In the genomic region with DNA sequence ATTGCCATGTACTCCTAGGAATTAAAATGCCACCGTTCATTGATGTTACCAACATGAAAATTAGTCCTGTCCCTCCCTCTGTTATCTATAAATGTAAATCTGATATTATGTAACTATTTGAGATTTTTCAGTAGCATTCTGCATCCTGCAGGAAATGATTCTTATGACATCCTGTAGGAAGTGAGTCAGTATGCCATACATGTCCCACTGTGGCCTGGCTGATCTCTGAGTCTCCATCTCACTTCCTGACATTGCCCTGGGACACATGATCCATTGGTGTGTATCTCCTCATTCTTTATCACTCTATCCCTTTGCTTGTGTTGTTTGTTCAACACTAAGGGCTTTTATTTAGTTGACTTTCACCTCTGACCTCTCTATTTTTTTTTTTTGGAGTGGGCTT, we compare ENCODE assay signal across 27 mouse cellular contexts.
DNase-seq lines count a peak whose midpoint lies in the region; ATAC-seq and TF ChIP-seq lines count a peak whose summit lies in the region.
"Had no signal": no experiment of that assay in that cellular context is flagged by ENCODE, and none has a peak within 500 bp of the region (broad histone marks: within the 10 kb centered on the region; RNA-seq: fewer than 3 reads in every experiment).

No protein-coding gene starts in this region.

- no peak for DNase-seq in layer of hippocampus, adult 2 months (ENCODE audit: low spot score in 2 of 2)
- no peak for DNase-seq in layer of hippocampus, postnatal 36 days
- peak; percentile 8 for DNase-seq in lung, postnatal 36 days
- no peak for DNase-seq in lung, adult 18-20 months
- no peak for DNase-seq in spleen, postnatal 14 days (ENCODE audit: low spot score in 2 of 2)
- no peak for DNase-seq in gastrocnemius, postnatal 10 days
- DNase-seq in left cerebral cortex, adult 9 months (ENCODE audit: low spot score in 2 of 2): no peak
- DNase-seq: adrenal gland, adult 2 months; adrenal gland, postnatal 14 days; cerebellum, adult 11-12 months; cerebellum, adult 8-10 months; cerebellum, postnatal 10 days; cerebellum, postnatal 36 days; gastrocnemius, postnatal 14 days; heart, adult 18-20 months; heart, postnatal 10 days; heart, postnatal 36 days had no signal

- TF ChIP-seq CTCF in layer of hippocampus, adult 2 months (conservative IDR thresholded peaks at IDR 0.05): no peak

- H3K27ac ChIP-seq in layer of hippocampus, adult 2 months: peak overlapping the region; percentile 91
- H3K27ac ChIP-seq: forebrain, embryonic 10.5 days; forebrain, embryonic 13.5 days; heart, embryonic 15.5 days; hindbrain, embryonic 10.5 days; hindbrain, embryonic 13.5 days had no signal

- ATAC-seq in granulocyte monocyte progenitor cell, adult 5-6 weeks (replicated peaks; ENCODE audit: poor library complexity, severe bottlenecking): peak; percentile 75
- ATAC-seq: CD4-positive, CD25-positive, alpha-beta regulatory T cell, adult 4 months; forebrain, embryonic 13.5 days; forebrain, embryonic 16.5 days; hindbrain, embryonic 16.5 days had no signal

- H3K4me3 ChIP-seq in layer of hippocampus, adult 2 months: no peak overlapping the region
- H3K4me3 ChIP-seq: forebrain, embryonic 10.5 days; forebrain, embryonic 13.5 days; heart, embryonic 12.5 days; heart, embryonic 15.5 days; hindbrain, embryonic 10.5 days; hindbrain, embryonic 13.5 days had no signal
